Mouse (Mus musculus) limb, embryonic 12.5 days (tissue): ENCODE measurements at regions not wholly inside any gene's neighbourhood (a gene's known extent, or its start where the extent isn't known, plus 50 kb on each side); places are given as distances from the start of the nearest gene placed in this dataset.

ENCODE experiments used
- ATAC-seq: fragments of 200-750 bp; cut with Nextera tagmentation; 2 replicates; pipeline ENCODE4 v1.8.0; 2017; ENCODE audit warnings: low read depth, moderate TSS enrichment; ENCODE audit not compliant: insufficient number of reproducible peaks, insufficient read depth, low FRiP score, low TSS enrichment
- H3K27ac ChIP-seq: fragments of 300-500 bp; sonication (generic); 2 replicates; pipeline ENCODE4 v1.5.1; 2016; ENCODE audit warnings: mild to moderate bottlenecking, moderate library complexity
- H3K27me3 ChIP-seq: fragments of 300-500 bp; sonication (generic); 2 replicates; pipeline ENCODE4 v1.6.1; 2016; ENCODE audit warnings: mild to moderate bottlenecking, moderate library complexity
- H3K36me3 ChIP-seq: fragments of 300-500 bp; sonication (generic); 2 replicates; pipeline ENCODE4 v1.6.1; 2016; ENCODE audit warnings: mild to moderate bottlenecking, moderate library complexity
- H3K4me1 ChIP-seq: fragments of 300-500 bp; sonication (generic); replicated peaks from 2 replicates; pipeline ENCODE4 v1.6.1; 2016
- H3K4me2 ChIP-seq: fragments of 300-500 bp; sonication (generic); 2 replicates; pipeline ENCODE4 v1.6.1; 2016; ENCODE audit warnings: mild to moderate bottlenecking, moderate library complexity
- H3K4me3 ChIP-seq: fragments of 300-500 bp; sonication (generic); replicated peaks from 2 replicates; pipeline ENCODE4 v1.5.1; 2016; ENCODE audit warnings: mild to moderate bottlenecking
- H3K9ac ChIP-seq: fragments of 300-500 bp; sonication (generic); replicated peaks from 2 replicates; pipeline ENCODE4 v1.6.1; 2016; ENCODE audit warnings: mild to moderate bottlenecking, moderate library complexity
- H3K9me3 ChIP-seq: fragments of 300-500 bp; sonication (generic); 2 replicates; pipeline ENCODE4 v1.6.1; 2016; ENCODE audit warnings: mild to moderate bottlenecking, moderate library complexity
- WGBS: fragments of 180-500 bp; shearing (Covaris S2); methylation state at CpG from one replicate; pipeline ENCODE4 v1.1.7; 2016; 5-methylcytosine and 5-hydroxymethylcytosine counted together

DNA sequence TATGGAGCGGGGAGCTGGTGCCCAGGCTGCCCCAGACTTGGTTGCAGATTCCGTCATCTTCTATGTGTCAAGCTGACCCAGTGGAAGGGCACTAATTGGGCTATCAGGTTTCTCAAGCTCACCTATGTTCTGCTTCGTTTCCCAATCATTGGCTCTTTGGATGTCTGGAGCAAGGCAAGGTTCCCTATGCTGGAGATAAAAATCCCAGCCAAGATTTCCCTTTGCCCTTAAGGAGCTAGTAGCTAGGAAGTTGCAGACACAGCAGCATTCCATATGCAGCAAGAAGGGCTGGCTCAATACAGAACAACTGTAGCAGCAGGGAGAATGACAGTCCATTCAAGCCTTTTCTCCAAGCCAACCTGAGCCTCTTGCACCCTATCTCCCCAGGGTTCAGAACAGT, 159.2 kb upstream of the Zfp706 start:
- no peak overlapping the region for H3K4me2 ChIP-seq
- WGBS: 77% methylated on average over 3 of the region's 3 CpGs
- no peak overlapping the region for H3K4me3 ChIP-seq
- no peaks in the 10 kb centered on the region for H3K4me1 ChIP-seq
- H3K36me3 ChIP-seq: no peaks in the 10 kb centered on the region
- no peak overlapping the region for H3K9ac ChIP-seq
- ATAC-seq: no peak
- H3K9me3 ChIP-seq: no peaks in the 10 kb centered on the region
- H3K27me3 ChIP-seq: 0 out of 2 replicates have a peak, but pooled peaks cover 4% of the 10 kb centered on the region
- no peak overlapping the region for H3K27ac ChIP-seq

- 0 out of 2 replicates have a peak, but pooled peaks cover 4% of the 10 kb centered on the region for H3K27me3 ChIP-seq
- H3K9me3 ChIP-seq: no peaks in the 10 kb centered on the region
- H3K4me1 ChIP-seq: no peaks in the 10 kb centered on the region; the same call in 1 of the 2 replicates
- H3K36me3 ChIP-seq: no peaks in the 10 kb centered on the region
- WGBS: 16% methylated on average over 12 of the region's 12 CpGs
- no peak overlapping the region for H3K4me3 ChIP-seq
- no peak for ATAC-seq
- peak overlapping the region; percentile 30 for H3K4me2 ChIP-seq
- no peak overlapping the region for H3K9ac ChIP-seq
- H3K27ac ChIP-seq: no peak overlapping the region
Observed at GRCm38 (mm10) chr15:37165887-37166507, 158.4 kb upstream of the Zfp706 start.

- Histone ChIP-seq H3K27me3 (0 out of 2 replicates have a peak, but pooled peaks cover 4% of the 10 kb centered on the region), H3K27ac (no peak overlapping the region), H3K4me3 (no peak overlapping the region), H3K36me3 (no peaks in the 10 kb centered on the region), H3K4me1 (no peaks in the 10 kb centered on the region; the same call in 1 of the 2 replicates), H3K4me2 (no peak overlapping the region), H3K9ac (no peak overlapping the region), H3K9me3 (no peaks in the 10 kb centered on the region)
- ATAC-seq: no peak
- WGBS: 54% methylated on average over 2 of the region's 2 CpGs
Observed at GRCm38 (mm10) chr15:37165216-37165615, 157.6 kb upstream of the Zfp706 start.

- H3K9ac ChIP-seq: no peak overlapping the region
- no peaks in the 10 kb centered on the region for H3K9me3 ChIP-seq
- no peak overlapping the region for H3K4me3 ChIP-seq
- ATAC-seq: no peak
- H3K4me1 ChIP-seq: peaks cover 2% of the 10 kb centered on the region
- no peaks in the 10 kb centered on the region for H3K36me3 ChIP-seq
- H3K27me3 ChIP-seq: peaks cover 4% of the 10 kb centered on the region; the same call in 1 of the 2 replicates
- H3K4me2 ChIP-seq: no peak overlapping the region
- WGBS: 39% methylated on average over 15 of the region's 15 CpGs
- H3K27ac ChIP-seq: no peak overlapping the region
Observed at GRCm38 (mm10) chr15:37164191-37165135, 156.9 kb upstream of the Zfp706 start.

GRCm38 (mm10) chr15:37159956-37160355, 152.4 kb upstream of the Zfp706 start:
- no peak for ATAC-seq
- H3K9ac ChIP-seq: no peak overlapping the region
- H3K27ac ChIP-seq: no peak overlapping the region
- H3K9me3 ChIP-seq: no peaks in the 10 kb centered on the region
- no peaks in the 10 kb centered on the region; the same call in 1 of the 2 replicates for H3K27me3 ChIP-seq
- H3K36me3 ChIP-seq: no peaks in the 10 kb centered on the region
- WGBS: 64% methylated on average over 4 of the region's 4 CpGs
- H3K4me2 ChIP-seq: no peak overlapping the region
- no peak overlapping the region for H3K4me3 ChIP-seq
- H3K4me1 ChIP-seq: peaks cover 12% of the 10 kb centered on the region

DNA sequence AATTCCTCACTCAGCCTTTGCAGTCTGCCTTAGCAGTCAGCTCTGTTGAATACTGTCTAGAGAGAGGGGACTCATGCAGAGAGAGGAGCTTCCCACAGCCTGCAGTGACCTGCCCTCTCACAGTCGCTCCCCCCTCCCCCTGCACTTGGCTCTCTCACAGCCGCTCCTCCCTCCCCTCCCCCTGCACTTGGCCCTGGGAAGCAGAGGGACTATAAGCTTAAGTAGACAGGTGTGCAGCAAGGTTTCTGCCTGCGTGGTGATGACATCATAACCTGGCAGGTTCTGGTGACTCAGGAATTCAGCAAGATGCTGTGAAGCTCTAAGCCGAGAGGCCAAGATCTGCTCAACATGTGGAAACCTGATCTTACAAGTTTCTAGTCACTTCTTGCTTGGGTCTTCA, 151.8 kb upstream of the Zfp706 start:
- Histone ChIP-seq H3K9me3 (no peaks in the 10 kb centered on the region), H3K4me1 (peaks cover 12% of the 10 kb centered on the region), H3K4me3 (no peak overlapping the region), H3K9ac (no peak overlapping the region), H3K4me2 (no peak overlapping the region), H3K27me3 (no peaks in the 10 kb centered on the region; the same call in 1 of the 2 replicates), H3K27ac (no peak overlapping the region), H3K36me3 (no peaks in the 10 kb centered on the region)
- WGBS: 6% methylated on average over 4 of the region's 4 CpGs
- peak; percentile 56; the same call in 1 of the 2 replicates for ATAC-seq

DNA sequence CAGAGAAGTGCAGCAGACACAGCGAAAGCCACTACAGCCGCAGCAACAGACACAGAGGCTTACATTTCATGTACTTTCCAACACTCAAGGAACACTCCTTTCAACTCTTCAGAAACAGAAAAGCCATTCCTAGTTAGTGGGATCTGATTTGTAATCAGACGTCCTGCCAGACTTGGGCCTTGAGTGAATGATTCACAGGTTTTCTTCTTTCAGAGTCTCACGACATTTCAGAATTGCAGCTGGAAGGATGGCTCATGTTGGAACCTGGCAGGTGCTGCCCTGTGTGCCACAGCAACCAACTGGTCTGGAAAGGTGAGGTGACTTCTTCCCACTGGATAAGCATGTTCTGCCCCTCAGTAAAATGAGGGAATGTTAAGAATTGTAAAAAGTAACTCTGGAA, 149.8 kb upstream of the Zfp706 start:
- H3K36me3 ChIP-seq: no peaks in the 10 kb centered on the region
- no peak overlapping the region for H3K27ac ChIP-seq
- peaks cover 12% of the 10 kb centered on the region for H3K4me1 ChIP-seq
- ATAC-seq: no peak
- H3K9me3 ChIP-seq: no peaks in the 10 kb centered on the region
- WGBS: 64% methylated on average over 4 of the region's 4 CpGs
- H3K27me3 ChIP-seq: no peaks in the 10 kb centered on the region; the same call in 1 of the 2 replicates
- H3K4me2 ChIP-seq: no peak overlapping the region
- H3K9ac ChIP-seq: no peak overlapping the region
- H3K4me3 ChIP-seq: no peak overlapping the region

GRCm38 (mm10) chr15:37154934-37155333, 147.4 kb upstream of the Zfp706 start:
- Histone ChIP-seq H3K36me3 (no peaks in the 10 kb centered on the region), H3K9ac (no peak overlapping the region), H3K27me3 (no peaks in the 10 kb centered on the region; the same call in 1 of the 2 replicates), H3K4me3 (no peak overlapping the region), H3K9me3 (no peaks in the 10 kb centered on the region), H3K4me1 (peaks cover 12% of the 10 kb centered on the region), H3K27ac (no peak overlapping the region), H3K4me2 (no peak overlapping the region)
- 82% methylated on average over 4 of the region's 4 CpGs for WGBS
- no peak for ATAC-seq

GRCm38 (mm10) chr15:37153177-37153576, 145.6 kb upstream of the Zfp706 start:
- Histone ChIP-seq H3K27ac (no peak overlapping the region), H3K9me3 (no peaks in the 10 kb centered on the region), H3K4me2 (no peak overlapping the region), H3K9ac (no peak overlapping the region), H3K4me1 (0 out of 2 replicates have a peak, but pooled peaks cover 4% of the 10 kb centered on the region), H3K4me3 (no peak overlapping the region), H3K36me3 (no peaks in the 10 kb centered on the region), H3K27me3 (no peaks in the 10 kb centered on the region)
- 79% methylated on average over 6 of the region's 6 CpGs for WGBS
- ATAC-seq: no peak

DNA sequence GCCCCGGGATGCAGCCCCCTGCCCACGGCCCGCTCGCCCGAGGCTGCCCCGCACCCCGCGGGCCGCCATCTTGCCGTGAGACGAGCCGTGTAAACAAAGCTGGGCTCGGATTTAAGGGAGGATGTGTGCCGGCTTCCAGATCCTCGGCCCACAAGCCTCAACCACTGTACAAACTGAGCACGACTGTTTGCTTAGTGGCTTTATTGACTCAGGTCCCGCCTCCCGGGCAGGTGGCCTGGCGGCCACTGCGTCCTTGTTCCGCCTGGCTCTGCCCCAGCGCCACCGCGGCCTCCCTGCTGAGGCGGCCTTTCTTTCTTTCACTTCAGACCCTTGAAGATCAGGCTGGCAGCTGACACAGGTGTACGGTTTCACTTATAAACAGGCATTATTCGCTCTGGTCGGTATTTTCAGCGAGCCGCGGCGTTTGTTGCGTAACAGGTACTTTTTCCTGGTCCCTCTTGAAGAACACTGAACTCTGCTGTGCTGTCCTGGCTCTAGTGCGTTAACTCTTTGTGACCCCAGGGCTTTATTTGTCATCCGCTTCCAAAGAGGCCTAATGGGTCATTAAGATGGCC, 128.1 kb upstream of the Zfp706 start:
- WGBS: under 1% methylated on average over 35 of the region's 35 CpGs
- Histone ChIP-seq H3K27me3 (no peaks in the 10 kb centered on the region), H3K4me3 (peak overlapping the region; percentile 52), H3K36me3 (no peaks in the 10 kb centered on the region), H3K9ac (peak overlapping the region; percentile 80), H3K27ac (peak overlapping the region; percentile 95), H3K4me1 (peaks cover 7% of the 10 kb centered on the region), H3K9me3 (no peaks in the 10 kb centered on the region; the same call in 1 of the 2 replicates), H3K4me2 (peak overlapping the region; percentile 72)
- ATAC-seq: peak; percentile 66
